ENCODE assay signal across 8 mouse cellular contexts in genomic region chr12:85598611-85599477, GRCm38 (mm10). TPM values are rescaled to one million over a fixed set of nuclear protein-coding genes. Genes with fewer than 3 reads are reported as not detected.
DNase-seq lines count a peak whose midpoint lies in the region; ATAC-seq lines count a peak whose summit lies in the region.

TSS of gene Jdp2 (plus strand) at chr12:85599027.

- WGBS in intestine, embryonic 14.5 days = under 1% methylated on average over 78 of the region's 90 CpGs
- under 1% methylated on average over 80 of the region's 90 CpGs for WGBS in midbrain, embryonic 10.5 days

- no peaks in the 10 kb centered on the region for H3K27me3 ChIP-seq in intestine, embryonic 14.5 days (replicated peaks; ENCODE audit: control insufficient read depth, insufficient read depth, low read length)
- H3K27me3 ChIP-seq in midbrain, embryonic 10.5 days (ENCODE audit: low read depth, poor library complexity, severe bottlenecking) = peaks cover 61% of the 10 kb centered on the region

- ATAC-seq in intestine, embryonic 14.5 days (replicated peaks; ENCODE audit: low FRiP score, low TSS enrichment, low read depth) = peak; percentile 89

- H3K27ac ChIP-seq in intestine, embryonic 14.5 days (ENCODE audit: low read depth) = peak within 1 kb of the TSS; percentile 86
- H3K27ac ChIP-seq in midbrain, embryonic 10.5 days (replicated peaks) = peak within 1 kb of the TSS; percentile 89

- H3K4me3 ChIP-seq in intestine, embryonic 14.5 days (ENCODE audit: low read depth, low read length) = peak within 1 kb of the TSS; percentile 75
- peak within 1 kb of the TSS; percentile 82 for H3K4me3 ChIP-seq in midbrain, embryonic 10.5 days

- intact Hi-C loops in left cerebral cortex, postnatal 36 days (cut with DNase I) = loop anchor here (5.0 kb wide), 1 partner anchor 82 kb away; no protein-coding TSS in a partner anchor

- H3K9me3 ChIP-seq in intestine, embryonic 14.5 days (ENCODE audit: control insufficient read depth, low read length) = no peaks in the 10 kb centered on the region
- H3K9me3 ChIP-seq in midbrain, embryonic 10.5 days (replicated peaks) = no peaks in the 10 kb centered on the region

- peaks cover 36% of the 10 kb centered on the region for H3K4me1 ChIP-seq in intestine, embryonic 14.5 days (replicated peaks; ENCODE audit: control insufficient read depth, insufficient read depth, low read length)
- peaks cover 30% of the 10 kb centered on the region for H3K4me1 ChIP-seq in midbrain, embryonic 10.5 days

- no peaks in the 10 kb centered on the region for H3K36me3 ChIP-seq in intestine, embryonic 14.5 days (ENCODE audit: control insufficient read depth, insufficient read depth, low read length)
- H3K36me3 ChIP-seq in midbrain, embryonic 10.5 days = no peaks in the 10 kb centered on the region

- DNase-seq in adipocyte (ENCODE audit: low spot score) = peak; percentile 86
- DNase-seq in embryo, embryonic 10.5 days (ENCODE audit: low spot score) = peak; percentile 80
- peak; percentile 94 for DNase-seq in gastrocnemius, postnatal 25 days
- peak; percentile 92 for DNase-seq in intestine, embryonic 14.5 days (ENCODE audit: low spot score)
- DNase-seq in left cerebral cortex, postnatal 36 days (ENCODE audit: low spot score in 2 of 2) = peak; percentile 84 to 90
- DNase-seq in midbrain, embryonic 10.5 days (ENCODE audit: low spot score) = peak; percentile 78
- peak; percentile 85 for DNase-seq in right cerebral cortex, postnatal 25 days
- peak; percentile 77 to 93 for DNase-seq in urinary bladder, postnatal 36 days (ENCODE audit: low spot score in 2 of 2)

- H3K4me2 ChIP-seq in intestine, embryonic 14.5 days (ENCODE audit: low read length) = peak within 1 kb of the TSS; percentile 67

- H3K9ac ChIP-seq in intestine, embryonic 14.5 days (ENCODE audit: low read length) = peak within 1 kb of the TSS; percentile 85

RNA-seq across cellular contexts. Expression of gene Jdp2, which starts in this region (rescaled TPM):
- 1 to 10 TPM; 5.4 to 6.8 TPM for total RNA-seq in gastrocnemius, postnatal 25 days (2021)
- 1.0 and 1.2 TPM in 2 replicates for polyA plus RNA-seq in intestine, embryonic 14.5 days (2014; fragmentation: Nextera tagmentation; extraction: Ambion mirVana)
- 10 to 100 TPM; 73.7 to 82.5 TPM for total RNA-seq in left cerebral cortex, postnatal 36 days (2021)
- 0.49 TPM in 1 of 2 replicates, not detected in the other for polyA plus RNA-seq in midbrain, embryonic 10.5 days (2016; fragmentation: Nextera tagmentation; extraction: Ambion mirVana)

Comparison
In these comparisons a context has a peak if more than half of its experiments do, and no peak if none do; other contexts are left out.
1. Peak in every context shown above with its lines: DNase-seq, ATAC-seq, H3K4me3 ChIP-seq and H3K27ac ChIP-seq.
2. RNA of gene Jdp2 (total RNA-seq): 73.7 to 82.5 TPM in left cerebral cortex, postnatal 36 days; 5.4 to 6.8 TPM in gastrocnemius, postnatal 25 days; every median in the first group is over 4 times any median in the second.
3. Peak in DNase-seq, H3K4me3 ChIP-seq and H3K27ac ChIP-seq in midbrain, embryonic 10.5 days; RNA of the gene not detected or under 1 TPM.